Mouse (Mus musculus) intestine, postnatal 0 days (tissue): ENCODE data around the gene Enpep. TPM values are rescaled to one million over a fixed set of nuclear protein-coding genes. Genes with fewer than 3 reads are reported as not detected.

Experiments used
- ATAC-seq: fragments of 200-750 bp; cut with Nextera tagmentation; 2 replicates; pipeline ENCODE4 v1.8.0; 2017; ENCODE audit warnings: mild to moderate bottlenecking, moderate TSS enrichment, moderate library complexity
- H3K27ac ChIP-seq: fragments of 300-500 bp; sonication (generic); 2 replicates; pipeline ENCODE4 v1.5.1; 2014; ENCODE audit warnings: mild to moderate bottlenecking, low read depth, low read length, moderate library complexity
- H3K27me3 ChIP-seq: fragments of 300-500 bp; sonication (generic); replicated peaks from 2 replicates; pipeline ENCODE4 v1.6.1; 2014; ENCODE audit warnings: low read length, mixed read lengths; ENCODE audit not compliant: control insufficient read depth, insufficient read depth
- H3K36me3 ChIP-seq: fragments of 300-500 bp; sonication (generic); 2 replicates; pipeline ENCODE4 v1.6.1; 2014; ENCODE audit warnings: mild to moderate bottlenecking, moderate library complexity; ENCODE audit not compliant: control insufficient read depth, insufficient read depth
- H3K4me1 ChIP-seq: fragments of 300-500 bp; sonication (generic); replicated peaks from 2 replicates; pipeline ENCODE4 v1.6.1; 2014; ENCODE audit warnings: antibody characterized with exemption, low read length, mixed read lengths; ENCODE audit not compliant: control insufficient read depth, insufficient read depth
- H3K4me2 ChIP-seq: fragments of 300-500 bp; sonication (generic); replicated peaks from 2 replicates; pipeline ENCODE4 v1.6.1; 2014; ENCODE audit warnings: low read depth, mild to moderate bottlenecking, moderate library complexity
- H3K4me3 ChIP-seq: fragments of 300-500 bp; sonication (generic); 2 replicates; pipeline ENCODE4 v1.5.1; 2014; ENCODE audit warnings: low read depth, low read length
- H3K9ac ChIP-seq: fragments of 300-500 bp; sonication (generic); 2 replicates; pipeline ENCODE4 v1.6.1; 2014; ENCODE audit warnings: mild to moderate bottlenecking, low read depth, low read length
- H3K9me3 ChIP-seq: fragments of 300-500 bp; sonication (generic); 2 replicates; pipeline ENCODE4 v1.6.1; 2016; ENCODE audit warnings: mixed run types; ENCODE audit not compliant: control insufficient read depth
- CTCF ChIP-seq: sonication (generic); IDR thresholded peaks from 2 replicates; pipeline ENCODE4 v1.5.1; 2016; ENCODE audit warnings: low read depth, mild to moderate bottlenecking, control low read depth, antibody characterized with exemption, moderate library complexity
- WGBS: fragments of 180-500 bp; shearing (Covaris S2); extraction: QIAGEN DNeasy Blood & Tissue Kit; methylation state at CpG from one replicate; pipeline ENCODE4 v1.1.7; 2014; 5-methylcytosine and 5-hydroxymethylcytosine counted together
- polyA plus RNA-seq: library from polyadenylated mRNA; unstranded; fragments of >200 nt; fragmentation: Nextera tagmentation; extraction: Ambion mirVana; gene quantifications from 2 replicates; pipeline ENCODE4 v1.2.1, GENCODE M21; 2015

Enpep gene
- polyA plus RNA-seq, 1 experiment from 2014 or later: 120 TPM

DNA sequence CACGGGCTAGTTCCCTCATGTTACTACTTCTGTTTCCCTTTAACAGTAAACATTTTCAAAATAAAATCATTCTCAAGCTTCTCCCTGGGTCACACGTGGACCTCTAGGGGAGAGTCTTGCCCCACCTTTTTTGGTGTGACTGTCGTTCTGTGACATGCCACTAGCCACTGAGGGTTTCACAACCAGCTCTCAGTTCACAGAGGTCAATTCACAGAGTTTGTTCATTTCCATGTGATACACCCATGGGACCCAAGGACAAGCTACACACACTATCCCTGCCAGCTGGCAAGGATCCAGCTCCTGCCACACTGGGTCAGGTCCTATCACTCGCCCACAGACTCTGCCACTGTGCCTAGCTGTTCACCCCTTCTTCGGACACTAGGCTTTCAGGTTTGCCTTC lies 35.5 kb downstream of the Enpep start:
- no peak for TF ChIP-seq CTCF
- H3K27me3 ChIP-seq: no peaks in the 10 kb centered on the region
- peaks cover 19% of the 10 kb centered on the region; the same call in 1 of the 2 replicates for H3K36me3 ChIP-seq
- H3K4me1 ChIP-seq: no peaks in the 10 kb centered on the region
- WGBS: 49% methylated on average over 5 of the region's 5 CpGs
- H3K4me2 ChIP-seq: no peak overlapping the region
- ATAC-seq: peak; percentile 59
- no peak overlapping the region for H3K9ac ChIP-seq
- no peak overlapping the region for H3K4me3 ChIP-seq
- H3K27ac ChIP-seq: no peak overlapping the region
- H3K9me3 ChIP-seq: no peaks in the 10 kb centered on the region

DNA sequence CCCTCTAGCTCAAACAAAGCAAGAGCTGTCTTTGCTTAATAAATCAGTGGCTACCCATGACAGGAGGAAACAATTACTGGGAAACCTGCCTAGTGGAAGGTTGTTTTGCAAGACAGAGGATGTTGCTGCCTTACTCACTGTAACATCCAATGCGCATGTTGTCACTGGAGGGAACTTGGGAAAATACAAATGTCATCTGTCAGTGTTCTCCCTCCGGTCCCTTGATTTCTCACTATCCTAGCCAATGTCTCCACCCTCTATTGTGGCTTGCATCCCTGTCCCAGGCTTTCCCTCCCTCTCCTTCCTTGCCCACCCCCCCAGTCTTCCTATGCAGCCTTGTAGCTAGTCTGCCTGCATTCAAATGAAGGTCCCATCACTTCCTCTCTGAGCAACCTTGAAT lies 36.6 kb downstream of the Enpep start:
- Histone ChIP-seq H3K36me3 (peaks cover 24% of the 10 kb centered on the region; the same call in 1 of the 2 replicates), H3K9me3 (no peaks in the 10 kb centered on the region), H3K4me1 (no peaks in the 10 kb centered on the region), H3K4me2 (no peak overlapping the region), H3K9ac (no peak overlapping the region), H3K27me3 (no peaks in the 10 kb centered on the region), H3K27ac (no peak overlapping the region), H3K4me3 (no peak overlapping the region)
- no peak for TF ChIP-seq CTCF
- no peak for ATAC-seq
- WGBS: 83% methylated on average over 2 of the region's 2 CpGs

DNA sequence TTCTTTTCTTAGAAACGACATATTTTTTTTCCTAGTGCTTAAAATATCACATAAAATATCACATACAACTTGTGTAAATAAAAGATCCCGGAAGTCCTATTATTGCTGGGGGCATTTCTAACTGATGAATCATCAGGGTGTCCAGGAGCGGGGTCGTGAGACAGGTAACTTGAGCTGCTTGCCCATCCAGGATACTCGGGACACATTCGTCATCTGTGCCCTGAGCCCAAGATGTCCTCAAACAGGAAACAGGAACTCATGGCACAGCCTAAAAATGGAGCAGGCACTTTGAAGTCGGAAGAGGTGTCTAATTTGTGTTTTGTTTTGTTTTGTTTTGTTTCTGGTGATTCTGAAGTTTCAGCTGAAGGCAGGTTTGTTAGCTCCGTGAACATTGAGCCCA lies 43.0 kb downstream of the Enpep start:
- peaks cover 12% of the 10 kb centered on the region; the same call in 1 of the 2 replicates for H3K36me3 ChIP-seq
- H3K27ac ChIP-seq: no peak overlapping the region
- H3K4me2 ChIP-seq: no peak overlapping the region
- H3K9ac ChIP-seq: no peak overlapping the region
- ATAC-seq: no peak
- H3K27me3 ChIP-seq: no peaks in the 10 kb centered on the region
- no peak overlapping the region for H3K4me3 ChIP-seq
- no peak for TF ChIP-seq CTCF
- WGBS: 50% methylated on average over 8 of the region's 8 CpGs
- no peaks in the 10 kb centered on the region for H3K9me3 ChIP-seq
- H3K4me1 ChIP-seq: no peaks in the 10 kb centered on the region

DNA sequence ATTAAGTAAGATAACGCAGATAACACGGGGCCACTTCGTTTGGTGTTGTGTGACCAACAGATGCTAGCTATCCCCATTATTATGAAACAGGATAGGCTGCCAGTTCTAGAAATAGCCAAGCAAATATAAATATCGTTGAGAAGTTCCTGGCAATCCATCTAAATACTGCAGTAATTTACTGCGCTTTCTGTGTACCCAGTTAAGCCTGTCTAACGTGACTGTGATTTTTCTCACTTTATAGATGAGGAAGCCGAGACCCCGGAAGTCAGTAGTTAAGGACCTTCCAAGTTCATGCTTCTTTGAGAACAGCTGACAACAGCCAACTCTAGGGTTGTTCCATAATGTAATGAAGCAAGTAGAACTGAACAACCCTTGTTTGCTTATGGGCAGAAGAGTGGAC lies 45.4 kb downstream of the Enpep start:
- Histone ChIP-seq H3K36me3 (peaks cover 11% of the 10 kb centered on the region; the same call in 1 of the 2 replicates), H3K9me3 (no peaks in the 10 kb centered on the region), H3K27me3 (no peaks in the 10 kb centered on the region), H3K9ac (no peak overlapping the region), H3K4me1 (no peaks in the 10 kb centered on the region), H3K27ac (no peak overlapping the region), H3K4me3 (no peak overlapping the region), H3K4me2 (no peak overlapping the region)
- 29% methylated on average over 8 of the region's 8 CpGs for WGBS
- no peak for TF ChIP-seq CTCF
- no peak for ATAC-seq

DNA sequence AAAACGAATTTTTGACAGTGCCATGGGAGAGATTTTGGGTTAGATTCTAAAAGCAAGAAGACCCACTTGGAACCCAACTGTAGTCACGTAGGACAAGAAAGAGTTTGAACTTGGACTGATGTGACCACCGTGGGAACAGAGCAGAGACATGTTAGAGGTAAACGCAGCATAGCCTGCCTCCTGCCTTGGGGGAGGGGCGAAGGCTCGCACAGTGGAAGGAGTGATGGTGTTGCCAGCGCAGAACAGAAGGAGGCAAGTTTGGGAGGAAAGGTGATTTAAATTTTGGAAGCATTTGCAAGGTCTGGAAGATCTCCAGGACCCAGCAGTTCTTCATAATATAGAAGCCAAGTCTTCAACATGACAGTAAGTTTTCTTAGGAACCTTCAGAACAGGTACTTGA lies 46.1 kb downstream of the Enpep start:
- H3K4me3 ChIP-seq: no peak overlapping the region
- peaks cover 5% of the 10 kb centered on the region; the same call in 1 of the 2 replicates for H3K36me3 ChIP-seq
- H3K4me1 ChIP-seq: no peaks in the 10 kb centered on the region
- no peak overlapping the region for H3K27ac ChIP-seq
- no peak overlapping the region for H3K9ac ChIP-seq
- TF ChIP-seq CTCF: no peak
- H3K9me3 ChIP-seq: no peaks in the 10 kb centered on the region
- 71% methylated on average over 7 of the region's 7 CpGs for WGBS
- H3K4me2 ChIP-seq: no peak overlapping the region
- ATAC-seq: no peak
- no peaks in the 10 kb centered on the region for H3K27me3 ChIP-seq

DNA sequence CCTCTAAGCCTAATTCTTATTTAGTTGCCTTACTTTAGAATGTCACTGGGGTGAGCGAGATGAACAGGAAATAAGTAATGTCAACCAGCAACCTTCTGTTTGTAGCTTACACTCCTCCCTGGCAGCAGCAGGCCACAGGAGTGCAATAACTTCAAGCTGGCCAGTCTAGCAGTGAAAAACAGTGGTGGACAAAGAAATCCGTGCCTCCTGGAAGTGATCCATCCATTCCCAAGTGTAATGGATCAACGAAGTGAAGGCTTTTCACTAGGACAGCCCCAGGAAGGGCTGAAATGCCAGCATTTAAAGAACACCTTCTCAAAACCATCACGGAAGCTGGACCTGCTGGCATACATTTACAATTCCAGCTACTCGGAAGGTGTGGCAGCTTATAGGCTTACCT lies 48.2 kb downstream of the Enpep start:
- H3K9ac ChIP-seq: no peak overlapping the region
- no peaks in the 10 kb centered on the region for H3K9me3 ChIP-seq
- no peak overlapping the region for H3K4me3 ChIP-seq
- no peak overlapping the region for H3K27ac ChIP-seq
- H3K27me3 ChIP-seq: no peaks in the 10 kb centered on the region
- H3K4me2 ChIP-seq: no peak overlapping the region
- no peak for ATAC-seq
- TF ChIP-seq CTCF: no peak
- H3K36me3 ChIP-seq: peaks cover 5% of the 10 kb centered on the region; the same call in 1 of the 2 replicates
- WGBS: 82% methylated on average over 5 of the region's 5 CpGs
- no peaks in the 10 kb centered on the region for H3K4me1 ChIP-seq

DNA sequence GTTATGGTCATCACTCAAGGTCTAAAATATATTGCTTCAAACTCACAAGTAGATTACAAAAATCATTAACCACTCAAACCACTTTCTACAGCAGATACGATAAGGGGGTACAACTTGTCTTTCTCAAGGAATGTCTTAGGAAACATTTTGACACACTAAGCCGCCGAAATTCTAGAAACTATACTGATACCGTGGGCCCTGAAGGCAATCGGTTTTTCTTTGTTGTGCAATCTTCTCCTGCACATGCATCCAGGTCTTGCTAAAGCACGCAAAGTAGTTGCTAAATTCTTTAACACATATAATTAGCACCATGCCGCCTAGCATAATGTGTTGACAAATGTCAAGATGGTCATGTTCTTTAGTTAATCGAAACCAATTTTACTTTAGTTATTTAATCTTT lies 53.1 kb downstream of the Enpep start:
- Histone ChIP-seq H3K9me3 (no peaks in the 10 kb centered on the region), H3K9ac (no peak overlapping the region), H3K4me1 (no peaks in the 10 kb centered on the region), H3K4me3 (no peak overlapping the region), H3K27me3 (no peaks in the 10 kb centered on the region), H3K27ac (no peak overlapping the region), H3K36me3 (peaks cover 9% of the 10 kb centered on the region; the same call in 1 of the 2 replicates), H3K4me2 (no peak overlapping the region)
- no peak for ATAC-seq
- TF ChIP-seq CTCF: no peak
- 84% methylated on average over 8 of the region's 8 CpGs for WGBS
